Mouse (Mus musculus) heart, embryonic 13.5 days (tissue): ENCODE measurements at regions not wholly inside any gene's neighbourhood (a gene's known extent, or its start where the extent isn't known, plus 50 kb on each side); places are given as distances from the start of the nearest gene placed in this dataset. TPM values are rescaled to one million over a fixed set of nuclear protein-coding genes. Genes with fewer than 3 reads are reported as not detected.

Source experiments
- ATAC-seq: fragments of 200-750 bp; cut with Nextera tagmentation; 2 replicates; pipeline ENCODE4 v1.8.0; 2017; ENCODE audit warnings: moderate TSS enrichment; ENCODE audit not compliant: insufficient number of reproducible peaks, low FRiP score, low TSS enrichment; ENCODE audit errors: extremely low read depth
- H3K27ac ChIP-seq: fragments of 300-500 bp; sonication (generic); replicated peaks from 2 replicates; pipeline ENCODE4 v1.5.1; 2015; ENCODE audit warnings: moderate library complexity, mild to moderate bottlenecking, inconsistent platforms
- H3K27me3 ChIP-seq: fragments of 300-500 bp; sonication (generic); replicated peaks from 2 replicates; pipeline ENCODE4 v1.6.1; 2015; ENCODE audit warnings: mild to moderate bottlenecking, inconsistent platforms
- H3K36me3 ChIP-seq: fragments of 300-500 bp; sonication (generic); 2 replicates; pipeline ENCODE4 v1.6.1; 2015; ENCODE audit warnings: mild to moderate bottlenecking, inconsistent platforms
- H3K4me1 ChIP-seq: fragments of 300-500 bp; sonication (generic); 2 replicates; pipeline ENCODE4 v1.6.1; 2015; ENCODE audit warnings: inconsistent platforms
- H3K4me2 ChIP-seq: fragments of 300-500 bp; sonication (generic); 2 replicates; pipeline ENCODE4 v1.6.1; 2015; ENCODE audit warnings: inconsistent platforms, mild to moderate bottlenecking, moderate library complexity
- H3K4me3 ChIP-seq: fragments of 300-500 bp; sonication (generic); 2 replicates; pipeline ENCODE4 v1.5.1; 2015; ENCODE audit warnings: moderate library complexity, mild to moderate bottlenecking, inconsistent platforms
- H3K9ac ChIP-seq: fragments of 300-500 bp; sonication (generic); 2 replicates; pipeline ENCODE4 v1.6.1; 2015; ENCODE audit warnings: inconsistent platforms, mild to moderate bottlenecking, moderate library complexity
- H3K9me3 ChIP-seq: fragments of 300-500 bp; sonication (generic); 2 replicates; pipeline ENCODE4 v1.6.1; 2016; ENCODE audit warnings: inconsistent platforms
- WGBS: fragments of 180-500 bp; shearing (Covaris S2); methylation state at CpG from one replicate; pipeline ENCODE4 v1.1.7; 2015; ENCODE audit warnings: mixed read lengths; 5-methylcytosine and 5-hydroxymethylcytosine counted together
- microRNA-seq: library from miRNA; unstranded; fragments of <30 nt; microRNA quantifications from one replicate; pipeline ENCODE4, GENCODE M21; 2016

- 0 out of 2 replicates have a peak, but pooled peaks cover 4% of the 10 kb centered on the region for H3K9me3 ChIP-seq
- no peak overlapping the region for H3K4me3 ChIP-seq
- H3K36me3 ChIP-seq = no peaks in the 10 kb centered on the region
- no peaks in the 10 kb centered on the region for H3K4me1 ChIP-seq
- no peak overlapping the region for H3K4me2 ChIP-seq
- no peak overlapping the region for H3K9ac ChIP-seq
- ATAC-seq = no peak
- H3K27ac ChIP-seq = no peak overlapping the region
- 73% methylated on average over 4 of the region's 4 CpGs for WGBS
- H3K27me3 ChIP-seq = no peaks in the 10 kb centered on the region
Observed at GRCm38 (mm10) chr8:73645582-73645981, 292.2 kb upstream of the Large1 start.

GRCm38 (mm10) chr8:73626798-73627197 is 273.5 kb upstream of the Large1 start:
- H3K4me1 ChIP-seq = no peaks in the 10 kb centered on the region
- no peak overlapping the region for H3K4me3 ChIP-seq
- H3K27ac ChIP-seq = no peak overlapping the region
- no peak overlapping the region for H3K4me2 ChIP-seq
- H3K27me3 ChIP-seq = no peaks in the 10 kb centered on the region
- no peaks in the 10 kb centered on the region for H3K36me3 ChIP-seq
- no peak overlapping the region for H3K9ac ChIP-seq
- no peaks in the 10 kb centered on the region for H3K9me3 ChIP-seq
- no peak for ATAC-seq

- 65% methylated on average over 1 of the region's 1 CpGs for WGBS
- no peak overlapping the region for H3K4me2 ChIP-seq
- ATAC-seq = 0 out of 2 replicates have a peak, but pooled peaks have one; percentile 63
Observed at GRCm38 (mm10) chr8:73618946-73619345, 265.6 kb upstream of the Large1 start.

DNA sequence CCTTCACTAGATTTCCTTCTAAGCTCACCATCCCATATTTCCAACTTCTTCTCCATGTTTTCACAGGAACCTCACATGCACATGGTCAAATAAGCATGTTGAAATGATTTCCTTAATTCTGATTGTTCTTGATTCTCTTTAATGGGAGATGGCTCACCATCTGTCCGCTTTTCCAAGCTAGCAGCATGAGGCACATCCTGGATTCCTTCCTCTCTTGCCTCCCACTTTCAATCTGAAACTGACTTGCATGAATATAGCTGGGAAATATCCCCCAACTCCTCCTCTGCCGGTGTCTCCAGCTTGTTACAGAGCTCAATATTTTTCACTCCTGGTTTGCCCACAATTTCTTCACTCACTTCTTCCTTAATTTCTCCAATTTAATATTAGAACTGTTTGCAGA is 261.3 kb upstream of the Large1 start:
- no peak overlapping the region for H3K4me3 ChIP-seq
- 65% methylated on average over 2 of the region's 2 CpGs for WGBS
- H3K9ac ChIP-seq = no peak overlapping the region

More at GRCm38 (mm10) chr8:73618946-73619345, 265.6 kb upstream of the Large1 start:
- Histone ChIP-seq H3K9ac (no peak overlapping the region), H3K27ac (no peak overlapping the region), H3K4me3 (no peak overlapping the region), H3K36me3 (no peaks in the 10 kb centered on the region), H3K4me1 (no peaks in the 10 kb centered on the region), H3K9me3 (0 out of 2 replicates have a peak, but pooled peaks cover 3% of the 10 kb centered on the region), H3K27me3 (no peaks in the 10 kb centered on the region)

DNA sequence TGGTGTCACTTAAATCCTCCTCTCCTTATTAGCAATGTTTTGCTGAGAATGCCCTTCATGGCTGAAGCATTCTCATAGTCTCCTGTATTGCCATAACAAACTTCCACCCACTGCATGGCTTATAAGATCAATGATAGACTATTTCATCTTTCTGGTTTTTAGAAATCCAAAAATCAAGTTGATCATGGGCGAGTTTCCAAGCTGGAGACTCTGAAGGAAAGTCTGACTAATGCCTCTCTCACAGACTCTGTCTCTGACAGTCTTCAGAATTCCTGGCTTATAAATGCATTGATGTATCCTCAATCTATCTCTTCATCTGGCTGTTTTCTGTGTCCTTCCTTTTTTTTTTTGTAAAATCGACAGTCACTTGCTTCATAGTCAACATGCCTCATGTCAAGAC is 260.8 kb upstream of the Large1 start:
- no peak for ATAC-seq
- H3K36me3 ChIP-seq = no peaks in the 10 kb centered on the region
- WGBS = 54% methylated on average over 2 of the region's 2 CpGs
- no peak overlapping the region for H3K9ac ChIP-seq
- no peaks in the 10 kb centered on the region for H3K27me3 ChIP-seq
- H3K4me2 ChIP-seq = no peak overlapping the region
- H3K4me3 ChIP-seq = no peak overlapping the region
- H3K9me3 ChIP-seq = 0 out of 2 replicates have a peak, but pooled peaks cover 3% of the 10 kb centered on the region
- H3K27ac ChIP-seq = no peak overlapping the region
- no peaks in the 10 kb centered on the region for H3K4me1 ChIP-seq

More for the DNA sequence above, 261.3 kb upstream of the Large1 start:
- ATAC-seq = no peak
- Histone ChIP-seq H3K27ac (no peak overlapping the region), H3K4me2 (no peak overlapping the region), H3K4me1 (no peaks in the 10 kb centered on the region), H3K9me3 (0 out of 2 replicates have a peak, but pooled peaks cover 3% of the 10 kb centered on the region), H3K27me3 (no peaks in the 10 kb centered on the region), H3K36me3 (no peaks in the 10 kb centered on the region)

GRCm38 (mm10) chr8:73611583-73611982 is 258.2 kb upstream of the Large1 start:
- WGBS = 84% methylated on average over 10 of the region's 10 CpGs
- Histone ChIP-seq H3K9me3 (no peaks in the 10 kb centered on the region), H3K36me3 (no peaks in the 10 kb centered on the region), H3K27ac (no peak overlapping the region), H3K4me3 (no peak overlapping the region), H3K9ac (no peak overlapping the region), H3K4me1 (no peaks in the 10 kb centered on the region), H3K27me3 (no peaks in the 10 kb centered on the region), H3K4me2 (no peak overlapping the region)
- no peak for ATAC-seq

- ATAC-seq = no peak
- H3K4me1 ChIP-seq = peaks cover 6% of the 10 kb centered on the region; the same call in 1 of the 2 replicates
- H3K9me3 ChIP-seq = no peaks in the 10 kb centered on the region
- no peak overlapping the region for H3K4me3 ChIP-seq
- no peak overlapping the region for H3K9ac ChIP-seq
- H3K27ac ChIP-seq = no peak overlapping the region
- no peak overlapping the region for H3K4me2 ChIP-seq
- H3K36me3 ChIP-seq = no peaks in the 10 kb centered on the region
- no peaks in the 10 kb centered on the region for H3K27me3 ChIP-seq
Observed at GRCm38 (mm10) chr8:73570599-73570998, 217.3 kb upstream of the Large1 start.

DNA sequence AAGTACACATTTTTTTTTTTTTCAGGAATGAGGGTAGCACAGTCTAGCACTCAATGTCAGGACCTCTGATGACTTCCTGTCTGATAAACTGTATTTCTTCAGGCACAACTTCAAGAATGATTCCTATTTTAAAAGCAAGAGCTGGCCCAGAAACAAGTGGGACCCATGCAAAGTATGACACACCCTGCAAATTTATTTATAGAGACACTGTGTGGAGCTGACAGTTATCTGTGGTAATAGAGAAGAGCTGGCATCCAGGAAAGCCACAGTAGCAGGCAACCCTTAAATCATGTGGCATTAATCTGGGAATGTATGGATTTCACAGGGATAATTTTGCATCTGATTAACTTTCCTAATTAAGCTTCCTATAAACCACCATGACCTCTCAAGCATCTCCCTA is 216.6 kb upstream of the Large1 start:
- peaks cover 6% of the 10 kb centered on the region; the same call in 1 of the 2 replicates for H3K4me1 ChIP-seq
- no peak overlapping the region for H3K4me2 ChIP-seq
- H3K36me3 ChIP-seq = no peaks in the 10 kb centered on the region
- no peaks in the 10 kb centered on the region for H3K9me3 ChIP-seq
- no peak overlapping the region for H3K27ac ChIP-seq
- H3K9ac ChIP-seq = no peak overlapping the region
- H3K4me3 ChIP-seq = no peak overlapping the region
- no peak for ATAC-seq
- H3K27me3 ChIP-seq = no peaks in the 10 kb centered on the region

Small RNAs in the stretch of these regions (microRNA-seq; reads per million reads assigned to microRNA genes)
- gene Gm23255 = not detected
